Mouse (Mus musculus): ENCODE results near the gene Gls2.
"Not testable (repeated sequence)": the region's sequence is repeated elsewhere in the genome, so short reads cannot be mapped to it uniquely, and the experiment has no call there.

- TF ChIP-seq POLR2AphosphoS2 (IDR thresholded peaks at IDR 0.05; ENCODE audit: insufficient read length, low read depth); E2F4 (IDR thresholded peaks at IDR 0.05; ENCODE audit: insufficient read depth); REST (IDR thresholded peaks at IDR 0.05; ENCODE audit: insufficient read depth, insufficient read length); POLR2A (IDR thresholded peaks at IDR 0.05; ENCODE audit: insufficient read length, low read depth); MYOG (IDR thresholded peaks at IDR 0.05; ENCODE audit: control insufficient read depth in 1 of 3, insufficient read depth in 1 of 3, insufficient read length in 2 of 3, low read depth in 2 of 3); SRF (IDR thresholded peaks at IDR 0.05; ENCODE audit: control insufficient read depth, insufficient read length, low read depth): not testable (repeated sequence)
Observed at GRCm38 (mm10) chr10:128171348-128171747, 22.9 kb upstream of the Gls2 start.
